Mouse (Mus musculus): ENCODE measurements around the gene Rbms3. TPM values are rescaled to one million over a fixed set of nuclear protein-coding genes. Genes with fewer than 3 reads are reported as not detected.

Gene Rbms3
- polyA plus RNA-seq, 1 experiment from 2014 or later = 8.1 TPM

DNA sequence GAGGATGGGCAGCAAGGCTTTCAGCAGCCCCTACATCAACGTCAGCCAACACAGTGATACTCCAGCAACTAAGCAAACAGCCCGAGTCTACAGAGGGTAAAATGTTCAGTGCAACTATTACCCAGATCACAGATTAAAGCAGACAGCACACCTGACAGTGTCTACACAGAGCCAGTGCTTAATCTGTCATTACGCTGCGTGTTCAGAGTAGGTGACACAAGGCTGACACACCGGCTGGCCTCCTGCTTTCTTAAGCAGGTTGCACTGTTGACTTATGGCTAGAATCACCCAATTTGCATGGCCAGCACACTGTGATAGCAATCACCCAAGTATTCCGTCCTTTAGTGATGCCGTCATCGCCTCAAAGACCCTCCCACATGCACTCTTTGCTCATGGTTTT is 550.2 kb downstream of the Rbms3 start:
- Histone ChIP-seq H3K9me3 (replicated peaks) (no peaks in the 10 kb centered on the region), H3K9ac (no peak overlapping the region), H3K4me2 (no peak overlapping the region), H3K27ac (no peak overlapping the region), H3K36me3 (no peaks in the 10 kb centered on the region), H3K27me3 (replicated peaks) (no peaks in the 10 kb centered on the region), H3K4me3 (no peak overlapping the region), H3K4me1 (0 out of 2 replicates have a peak, but pooled peaks cover 4% of the 10 kb centered on the region)
- WGBS (ENCODE audit: insufficient replicate concordance) = 74% methylated on average over 8 of the region's 8 CpGs
- no peak for ATAC-seq

- no peak overlapping the region for H3K4me3 ChIP-seq
- no peak for ATAC-seq
- H3K4me2 ChIP-seq = no peak overlapping the region
- no peak overlapping the region for H3K9ac ChIP-seq
- 69% methylated on average over 7 of the region's 7 CpGs for WGBS (ENCODE audit: insufficient replicate concordance)
- H3K27ac ChIP-seq = no peak overlapping the region
- no peaks in the 10 kb centered on the region for H3K36me3 ChIP-seq
- H3K27me3 ChIP-seq (replicated peaks) = no peaks in the 10 kb centered on the region
- no peaks in the 10 kb centered on the region for H3K9me3 ChIP-seq (replicated peaks)
- 0 out of 2 replicates have a peak, but pooled peaks cover 4% of the 10 kb centered on the region for H3K4me1 ChIP-seq
Measured at GRCm38 (mm10) chr9:117077548-117077947, 552.2 kb downstream of the Rbms3 start.

GRCm38 (mm10) chr9:117076785-117077184 is 552.9 kb downstream of the Rbms3 start:
- no peak overlapping the region for H3K4me2 ChIP-seq
- WGBS (ENCODE audit: insufficient replicate concordance) = 21% methylated on average over 8 of the region's 8 CpGs
- no peaks in the 10 kb centered on the region for H3K9me3 ChIP-seq (replicated peaks)

DNA sequence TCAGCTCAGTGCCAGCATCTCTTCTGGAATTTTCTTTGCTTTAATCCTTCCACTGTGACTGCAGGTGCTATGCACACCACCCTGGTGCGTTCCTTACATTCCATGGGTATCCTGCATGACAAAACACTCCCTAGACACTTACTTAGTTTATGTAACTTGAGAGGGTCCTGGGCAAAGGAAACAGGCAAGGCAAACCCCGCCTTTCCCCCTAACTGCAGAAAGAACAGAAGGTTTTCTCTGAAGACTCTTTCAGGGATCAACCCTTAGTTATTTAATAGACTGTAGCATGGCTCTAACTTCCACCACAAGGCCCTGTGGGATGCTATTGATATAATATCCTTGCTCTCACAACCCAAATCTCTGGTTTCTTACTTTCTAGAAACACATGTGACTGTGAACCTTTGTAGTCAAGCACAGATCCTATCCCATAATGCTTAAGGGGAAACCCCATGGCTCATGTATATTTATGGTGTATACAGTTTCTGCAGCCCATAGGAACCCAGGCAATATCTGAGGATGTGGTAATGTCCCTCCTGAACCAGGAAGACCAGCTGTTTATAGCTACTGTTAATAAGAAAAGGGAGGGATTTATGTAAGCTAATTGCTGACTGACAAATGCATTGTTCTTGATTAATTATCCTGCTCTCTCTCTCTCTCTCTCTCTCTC is 557.1 kb downstream of the Rbms3 start:
- 0 out of 2 replicates have a peak, but pooled peaks cover 4% of the 10 kb centered on the region for H3K4me1 ChIP-seq
- no peak overlapping the region for H3K9ac ChIP-seq
- WGBS (ENCODE audit: insufficient replicate concordance) = 44% methylated on average over 2 of the region's 2 CpGs
- H3K4me3 ChIP-seq = no peak overlapping the region
- H3K9me3 ChIP-seq (replicated peaks) = no peaks in the 10 kb centered on the region
- H3K4me2 ChIP-seq = no peak overlapping the region
- H3K27me3 ChIP-seq (replicated peaks) = no peaks in the 10 kb centered on the region
- no peaks in the 10 kb centered on the region for H3K36me3 ChIP-seq
- H3K27ac ChIP-seq = no peak overlapping the region
- no peak for ATAC-seq

More at GRCm38 (mm10) chr9:117076785-117077184, 552.9 kb downstream of the Rbms3 start:
- H3K27me3 ChIP-seq (replicated peaks) = no peaks in the 10 kb centered on the region
- H3K36me3 ChIP-seq = no peaks in the 10 kb centered on the region
- H3K27ac ChIP-seq = no peak overlapping the region
- H3K4me3 ChIP-seq = no peak overlapping the region
- no peak for ATAC-seq
- 0 out of 2 replicates have a peak, but pooled peaks cover 4% of the 10 kb centered on the region for H3K4me1 ChIP-seq
- H3K9ac ChIP-seq = no peak overlapping the region

- WGBS (ENCODE audit: insufficient replicate concordance) = 42% methylated on average over 2 of the region's 2 CpGs
- no peaks in the 10 kb centered on the region for H3K36me3 ChIP-seq
- H3K27ac ChIP-seq = no peak overlapping the region
- no peak overlapping the region for H3K9ac ChIP-seq
- H3K4me2 ChIP-seq = no peak overlapping the region
- peaks cover 6% of the 10 kb centered on the region; the same call in 1 of the 2 replicates for H3K9me3 ChIP-seq (replicated peaks)
- no peak overlapping the region for H3K4me3 ChIP-seq
- no peaks in the 10 kb centered on the region for H3K27me3 ChIP-seq (replicated peaks)
- no peaks in the 10 kb centered on the region for H3K4me1 ChIP-seq
- no peak for ATAC-seq
Measured at GRCm38 (mm10) chr9:117070616-117071015, 559.1 kb downstream of the Rbms3 start.

DNA sequence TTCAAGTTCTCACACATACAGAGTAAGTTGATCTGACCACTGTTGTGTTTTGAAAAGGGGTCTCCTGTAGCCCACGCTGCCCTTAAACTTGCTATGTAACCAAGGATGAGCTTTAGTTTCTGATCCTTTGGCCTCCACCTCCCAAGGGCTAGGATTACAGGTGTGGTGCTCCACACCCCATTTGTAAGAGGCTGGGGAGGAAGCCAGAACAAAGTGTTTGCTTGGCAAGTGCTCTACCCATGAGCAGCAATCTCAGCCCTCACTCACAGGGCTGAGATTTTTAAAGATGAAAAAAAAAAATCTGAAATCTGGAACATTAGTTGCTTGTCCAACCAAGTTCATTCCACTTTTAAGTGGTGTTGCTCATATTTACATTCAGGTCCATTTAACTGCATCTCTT is 560.5 kb downstream of the Rbms3 start:
- Histone ChIP-seq H3K4me2 (no peak overlapping the region), H3K9me3 (replicated peaks) (peaks cover 6% of the 10 kb centered on the region; the same call in 1 of the 2 replicates), H3K4me1 (no peaks in the 10 kb centered on the region), H3K27me3 (replicated peaks) (no peaks in the 10 kb centered on the region), H3K9ac (no peak overlapping the region), H3K36me3 (no peaks in the 10 kb centered on the region), H3K4me3 (no peak overlapping the region), H3K27ac (no peak overlapping the region)
- WGBS (ENCODE audit: insufficient replicate concordance) = 85% methylated on average over 1 of the region's 1 CpGs
- no peak for ATAC-seq

- Histone ChIP-seq H3K9ac (no peak overlapping the region), H3K4me1 (no peaks in the 10 kb centered on the region), H3K27me3 (replicated peaks) (no peaks in the 10 kb centered on the region), H3K4me2 (no peak overlapping the region), H3K27ac (no peak overlapping the region), H3K9me3 (replicated peaks) (peaks cover 6% of the 10 kb centered on the region; the same call in 1 of the 2 replicates), H3K4me3 (no peak overlapping the region), H3K36me3 (no peaks in the 10 kb centered on the region)
- no peak for ATAC-seq
- WGBS (ENCODE audit: insufficient replicate concordance) = 71% methylated on average over 11 of the region's 11 CpGs
Measured at GRCm38 (mm10) chr9:117067703-117068419, 561.9 kb downstream of the Rbms3 start.

DNA sequence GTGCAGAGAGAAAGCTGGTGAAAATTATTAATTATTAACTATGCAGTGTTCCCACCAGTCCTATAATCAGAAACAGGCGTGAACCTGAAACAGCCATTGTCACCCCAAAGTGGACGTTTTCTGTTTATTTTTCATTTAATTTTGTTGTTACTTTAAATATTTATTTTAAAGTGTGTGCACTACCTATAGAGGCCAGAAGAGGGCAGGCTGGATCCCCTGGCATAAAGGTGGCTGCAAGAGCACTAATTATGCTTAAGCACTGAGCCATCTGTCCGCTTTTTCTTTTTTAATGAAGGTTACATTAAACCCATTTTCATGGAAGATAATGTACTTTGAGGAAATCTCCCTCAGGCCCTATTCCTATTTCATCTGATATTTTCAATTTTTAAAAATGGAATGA is 563.2 kb downstream of the Rbms3 start:
- WGBS (ENCODE audit: insufficient replicate concordance) = 64% methylated on average over 3 of the region's 3 CpGs
- no peaks in the 10 kb centered on the region for H3K36me3 ChIP-seq
- no peaks in the 10 kb centered on the region for H3K4me1 ChIP-seq
- ATAC-seq = no peak
- no peaks in the 10 kb centered on the region for H3K27me3 ChIP-seq (replicated peaks)
- H3K27ac ChIP-seq = no peak overlapping the region
- peaks cover 6% of the 10 kb centered on the region; the same call in 1 of the 2 replicates for H3K9me3 ChIP-seq (replicated peaks)
- no peak overlapping the region for H3K9ac ChIP-seq
- no peak overlapping the region for H3K4me2 ChIP-seq
- no peak overlapping the region for H3K4me3 ChIP-seq

DNA sequence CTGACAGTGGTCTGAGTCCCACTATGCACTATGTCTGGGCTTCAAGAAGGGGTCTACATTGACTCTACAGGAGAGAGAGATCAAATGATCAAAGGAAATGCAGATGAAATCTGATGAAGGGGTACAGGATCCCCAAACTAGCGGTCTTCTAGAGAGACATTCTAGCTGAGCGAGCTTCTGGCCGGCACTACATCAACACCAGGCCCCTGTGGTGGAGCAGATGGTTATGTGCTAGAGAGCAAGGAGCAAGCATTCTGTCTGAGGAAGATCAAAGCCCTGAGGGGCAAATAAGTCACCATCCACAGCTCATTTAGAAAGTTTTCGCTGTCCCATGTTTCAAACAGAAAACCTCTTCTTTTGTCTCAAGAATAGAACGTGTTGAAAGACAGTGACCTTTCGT is 564.1 kb downstream of the Rbms3 start:
- no peaks in the 10 kb centered on the region for H3K27me3 ChIP-seq (replicated peaks)
- 77% methylated on average over 6 of the region's 6 CpGs for WGBS (ENCODE audit: insufficient replicate concordance)
- H3K4me3 ChIP-seq = no peak overlapping the region
- H3K4me1 ChIP-seq = no peaks in the 10 kb centered on the region
- no peak; the same call in 1 of the 2 replicates for ATAC-seq
- H3K36me3 ChIP-seq = no peaks in the 10 kb centered on the region
- H3K9me3 ChIP-seq (replicated peaks) = peaks cover 6% of the 10 kb centered on the region; the same call in 1 of the 2 replicates
- H3K9ac ChIP-seq = no peak overlapping the region
- no peak overlapping the region for H3K4me2 ChIP-seq
- no peak overlapping the region for H3K27ac ChIP-seq

DNA sequence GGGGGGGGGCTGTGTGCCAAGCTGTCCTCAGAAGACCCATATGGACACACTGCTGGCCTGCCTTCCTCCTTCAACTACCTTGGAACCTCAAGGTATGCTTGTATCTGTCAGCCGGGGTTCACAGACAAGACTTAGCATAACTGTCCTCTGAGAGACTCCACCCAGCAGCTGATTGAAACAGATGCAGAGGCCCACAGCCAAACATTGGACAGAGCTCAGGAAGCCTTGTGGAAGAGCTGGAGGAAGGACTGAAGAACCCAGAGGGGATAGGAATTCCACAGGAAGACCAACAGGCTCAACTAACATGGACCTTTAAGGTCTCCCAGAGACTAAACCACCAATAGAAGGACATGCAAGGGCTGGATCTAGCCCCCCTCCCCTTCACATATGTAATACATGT is 570.1 kb downstream of the Rbms3 start:
- Histone ChIP-seq H3K36me3 (no peaks in the 10 kb centered on the region), H3K27ac (no peak overlapping the region), H3K9me3 (replicated peaks) (no peaks in the 10 kb centered on the region), H3K4me1 (no peaks in the 10 kb centered on the region), H3K4me3 (no peak overlapping the region), H3K27me3 (replicated peaks) (no peaks in the 10 kb centered on the region), H3K4me2 (no peak overlapping the region), H3K9ac (no peak overlapping the region)
- WGBS (ENCODE audit: insufficient replicate concordance) = 61% methylated on average over 1 of the region's 1 CpGs
- ATAC-seq = no peak

DNA sequence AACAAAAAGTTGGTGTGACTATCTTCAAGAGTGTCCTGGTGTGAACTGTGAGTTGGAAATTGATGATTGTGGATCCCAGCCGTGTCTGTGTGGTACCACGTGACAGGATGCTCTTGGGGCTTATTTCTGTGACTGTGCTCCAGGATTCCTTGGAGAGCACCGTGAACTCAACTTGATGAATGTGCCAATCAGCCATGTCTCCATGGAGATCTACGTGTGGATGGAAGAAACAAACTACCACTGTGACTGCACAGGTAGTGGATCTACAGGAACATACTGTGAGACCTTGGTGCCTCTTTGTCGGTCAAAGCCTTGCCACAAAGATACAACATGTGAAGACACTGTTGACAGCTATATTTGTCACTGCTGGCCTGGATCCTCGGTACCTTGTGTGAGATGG is 570.6 kb downstream of the Rbms3 start:
- WGBS (ENCODE audit: insufficient replicate concordance) = 67% methylated on average over 6 of the region's 6 CpGs
- Histone ChIP-seq H3K27me3 (replicated peaks) (no peaks in the 10 kb centered on the region), H3K27ac (no peak overlapping the region), H3K4me3 (no peak overlapping the region), H3K9me3 (replicated peaks) (no peaks in the 10 kb centered on the region), H3K4me1 (no peaks in the 10 kb centered on the region), H3K4me2 (no peak overlapping the region), H3K9ac (no peak overlapping the region), H3K36me3 (no peaks in the 10 kb centered on the region)
- no peak for ATAC-seq

- no peak for ATAC-seq
- no peaks in the 10 kb centered on the region for H3K4me1 ChIP-seq
- no peaks in the 10 kb centered on the region for H3K9me3 ChIP-seq (replicated peaks)
- H3K9ac ChIP-seq = no peak overlapping the region
- H3K27ac ChIP-seq = no peak overlapping the region
- no peaks in the 10 kb centered on the region for H3K27me3 ChIP-seq (replicated peaks)
- no peaks in the 10 kb centered on the region for H3K36me3 ChIP-seq
- H3K4me3 ChIP-seq = no peak overlapping the region
- 73% methylated on average over 2 of the region's 2 CpGs for WGBS (ENCODE audit: insufficient replicate concordance)
- no peak overlapping the region for H3K4me2 ChIP-seq
Measured at GRCm38 (mm10) chr9:117051935-117052334, 577.8 kb downstream of the Rbms3 start.

All from liver, embryonic 12.5 days (tissue).